Mouse (Mus musculus): Measurements from ENCODE around the gene Kremen1. TPM values are rescaled to one million over a fixed set of nuclear protein-coding genes. Genes with fewer than 3 reads are reported as not detected.

Kremen1 gene
- polyA plus RNA-seq, 1 experiment from 2014 or later, result 5.7 TPM

DNA sequence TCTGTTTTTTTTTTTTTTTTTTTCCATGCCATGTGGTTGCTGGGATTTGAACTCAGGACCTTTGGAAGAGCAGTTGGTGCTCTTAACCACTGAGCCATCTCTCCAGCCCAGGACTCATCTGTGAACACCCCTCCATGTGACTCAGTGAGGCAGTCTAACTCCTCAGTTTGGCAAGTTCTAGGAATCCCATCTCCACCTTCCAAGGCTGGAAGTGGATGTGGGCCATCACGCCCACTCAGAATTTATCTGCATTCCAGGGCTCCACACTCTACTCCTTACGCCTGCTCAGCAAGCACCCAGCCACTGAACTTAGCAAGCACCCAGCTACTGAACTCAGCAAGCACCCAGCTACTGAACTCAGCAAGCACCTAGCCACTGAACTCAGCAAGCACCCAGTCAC is 61.5 kb downstream of the Kremen1 start:
- H3K4me3 ChIP-seq (replicated peaks), result no peak overlapping the region
- H3K36me3 ChIP-seq, result 0 out of 2 replicates have a peak, but pooled peaks cover 3% of the 10 kb centered on the region
- no peak overlapping the region for H3K4me2 ChIP-seq
- H3K27me3 ChIP-seq (replicated peaks), result no peaks in the 10 kb centered on the region
- H3K9ac ChIP-seq (replicated peaks), result no peak overlapping the region
- WGBS, result 92% methylated on average over 2 of the region's 2 CpGs
- no peak overlapping the region for H3K27ac ChIP-seq (replicated peaks)
- H3K9me3 ChIP-seq (replicated peaks), result no peaks in the 10 kb centered on the region
- ATAC-seq (ENCODE audit: low FRiP score), result no peak
- H3K4me1 ChIP-seq, result no peaks in the 10 kb centered on the region

DNA sequence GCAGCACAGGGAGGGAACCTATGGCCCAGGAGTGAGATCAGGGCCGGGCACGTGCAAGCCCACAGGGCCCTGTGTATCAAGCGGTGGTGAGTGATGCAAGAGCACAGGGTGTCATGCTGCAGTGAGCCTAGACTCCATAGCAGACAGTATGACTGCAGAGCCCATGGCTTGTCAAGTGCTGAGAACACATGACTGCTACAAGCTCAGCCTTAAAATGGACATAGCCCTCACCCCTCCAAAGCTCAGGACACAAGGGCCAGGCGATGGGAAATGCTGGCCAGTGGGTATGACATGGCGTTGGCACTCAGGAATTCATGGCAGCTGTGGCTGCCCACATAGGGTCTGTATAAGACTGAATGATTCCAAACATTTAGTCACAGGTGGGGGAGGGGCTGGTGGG is 64.3 kb downstream of the Kremen1 start:
- no peak overlapping the region for H3K4me2 ChIP-seq
- 88% methylated on average over 5 of the region's 5 CpGs for WGBS
- H3K27me3 ChIP-seq (replicated peaks), result no peaks in the 10 kb centered on the region
- H3K4me3 ChIP-seq (replicated peaks), result no peak overlapping the region
- no peak for ATAC-seq (ENCODE audit: low FRiP score)
- H3K27ac ChIP-seq (replicated peaks), result no peak overlapping the region
- 0 out of 2 replicates have a peak, but pooled peaks cover 3% of the 10 kb centered on the region for H3K36me3 ChIP-seq
- no peaks in the 10 kb centered on the region; the same call in 1 of the 2 replicates for H3K4me1 ChIP-seq
- no peak overlapping the region for H3K9ac ChIP-seq (replicated peaks)
- no peaks in the 10 kb centered on the region for H3K9me3 ChIP-seq (replicated peaks)

DNA sequence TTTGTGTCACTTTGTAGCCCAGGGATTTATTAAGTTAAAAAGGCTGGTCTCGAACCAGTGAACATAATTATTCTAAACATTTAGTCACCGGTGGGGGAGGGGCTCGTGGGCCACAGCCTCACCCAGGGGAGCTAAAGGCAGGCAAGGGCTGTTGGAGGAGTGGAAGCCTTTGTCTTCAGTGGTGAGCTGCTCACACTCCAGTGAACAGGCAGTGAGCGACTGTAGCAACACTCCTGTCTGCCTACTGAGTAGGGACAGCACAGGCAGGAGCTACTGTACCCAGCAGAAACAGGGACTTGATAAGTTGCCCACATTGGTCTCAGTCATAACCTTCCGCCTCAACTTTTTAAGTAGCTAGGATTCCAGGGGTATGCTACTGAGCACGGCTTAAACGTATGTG is 64.8 kb downstream of the Kremen1 start:
- Histone ChIP-seq H3K27ac (replicated peaks) (no peak overlapping the region), H3K4me1 (no peaks in the 10 kb centered on the region; the same call in 1 of the 2 replicates), H3K9me3 (replicated peaks) (no peaks in the 10 kb centered on the region), H3K36me3 (0 out of 2 replicates have a peak, but pooled peaks cover 3% of the 10 kb centered on the region), H3K27me3 (replicated peaks) (no peaks in the 10 kb centered on the region), H3K9ac (replicated peaks) (no peak overlapping the region), H3K4me3 (replicated peaks) (no peak overlapping the region), H3K4me2 (no peak overlapping the region)
- 62% methylated on average over 7 of the region's 7 CpGs for WGBS
- no peak for ATAC-seq (ENCODE audit: low FRiP score)

DNA sequence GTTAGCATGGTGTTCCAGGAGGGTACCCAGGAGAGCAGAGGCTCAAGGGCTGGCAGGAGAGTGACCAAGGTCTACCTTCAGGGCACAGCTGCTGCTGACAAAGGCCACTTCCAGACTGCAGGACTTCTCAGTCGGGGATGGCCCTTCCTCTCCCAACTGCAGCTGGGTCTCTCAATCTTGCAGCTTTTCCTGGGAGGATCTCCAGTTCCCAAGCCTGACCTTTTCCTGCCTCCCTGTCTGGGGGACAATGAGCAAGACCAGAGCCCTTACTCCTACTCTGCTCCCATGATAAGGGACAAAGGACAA is 67.8 kb downstream of the Kremen1 start:
- Histone ChIP-seq H3K9ac (replicated peaks) (no peak overlapping the region), H3K9me3 (replicated peaks) (no peaks in the 10 kb centered on the region), H3K4me2 (no peak overlapping the region), H3K4me3 (replicated peaks) (no peak overlapping the region), H3K4me1 (no peaks in the 10 kb centered on the region; the same call in 1 of the 2 replicates), H3K27me3 (replicated peaks) (no peaks in the 10 kb centered on the region), H3K27ac (replicated peaks) (no peak overlapping the region), H3K36me3 (no peaks in the 10 kb centered on the region)
- WGBS, result 85% methylated on average over 1 of the region's 1 CpGs
- no peak for ATAC-seq (ENCODE audit: low FRiP score)

DNA sequence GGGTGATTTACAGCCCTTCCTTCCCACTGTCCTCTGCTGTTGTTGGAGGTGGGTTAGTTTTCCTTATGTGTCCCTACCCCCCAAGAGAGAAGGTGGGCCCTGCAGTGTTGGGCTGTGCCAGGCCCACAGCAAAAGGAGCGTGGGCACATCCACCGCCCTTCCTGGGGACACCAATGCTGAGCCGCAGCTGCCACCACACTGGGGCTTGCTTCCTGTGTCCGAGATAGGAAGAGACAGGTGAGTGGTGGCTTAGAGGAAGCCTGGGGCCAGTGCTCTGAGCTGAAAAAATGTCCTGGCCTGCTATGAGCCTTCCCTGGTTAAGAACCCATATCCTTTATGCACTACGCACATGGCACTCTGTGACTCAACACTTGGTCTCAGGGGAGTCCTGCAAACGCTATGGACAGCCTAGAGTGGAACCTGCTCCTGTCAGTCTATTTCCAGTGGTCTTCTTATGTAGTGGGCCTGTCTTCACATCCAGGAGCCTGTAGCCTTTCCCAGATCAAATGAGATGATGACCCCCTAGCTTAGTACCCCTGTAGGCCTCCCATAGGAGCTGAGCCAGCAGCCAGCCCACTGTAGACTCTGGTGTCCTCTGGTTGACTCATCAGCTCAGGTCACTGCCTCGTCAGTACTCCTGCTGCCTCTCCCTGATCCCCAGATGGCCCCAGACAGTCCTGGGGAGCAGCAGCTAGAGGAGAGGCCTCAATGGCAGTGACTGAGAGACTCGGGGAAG is 68.3 kb downstream of the Kremen1 start:
- Histone ChIP-seq H3K4me1 (no peaks in the 10 kb centered on the region; the same call in 1 of the 2 replicates), H3K9me3 (replicated peaks) (no peaks in the 10 kb centered on the region), H3K27ac (replicated peaks) (no peak overlapping the region), H3K4me3 (replicated peaks) (no peak overlapping the region), H3K9ac (replicated peaks) (no peak overlapping the region), H3K4me2 (no peak overlapping the region), H3K36me3 (no peaks in the 10 kb centered on the region), H3K27me3 (replicated peaks) (no peaks in the 10 kb centered on the region)
- ATAC-seq (ENCODE audit: low FRiP score), result no peak
- 80% methylated on average over 8 of the region's 8 CpGs for WGBS

DNA sequence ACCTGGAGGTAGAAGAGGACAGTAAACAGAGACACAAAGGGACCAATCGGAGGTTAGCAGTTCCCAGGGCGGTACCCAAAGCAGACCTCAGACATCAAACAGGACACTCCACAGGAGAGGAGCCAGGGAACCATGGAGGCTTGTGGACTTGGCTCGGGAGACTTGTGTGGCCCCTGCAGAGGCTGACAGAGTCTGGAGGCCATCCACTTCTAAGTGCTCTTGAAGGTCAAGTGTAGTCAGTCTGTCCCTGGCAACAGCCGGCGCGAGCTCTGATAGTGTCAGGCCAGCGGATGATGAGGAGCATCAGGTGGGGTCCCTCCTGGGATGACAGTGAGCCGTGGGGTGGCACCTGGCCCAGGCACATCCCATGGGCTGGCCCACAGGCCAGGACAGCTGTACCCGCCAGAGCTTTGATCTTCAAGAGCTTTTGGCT is 69.3 kb downstream of the Kremen1 start:
- Histone ChIP-seq H3K4me3 (replicated peaks) (no peak overlapping the region), H3K4me1 (no peaks in the 10 kb centered on the region; the same call in 1 of the 2 replicates), H3K27ac (replicated peaks) (0 out of 2 replicates have a peak overlapping the region, but pooled peaks have one; percentile 9), H3K9me3 (replicated peaks) (no peaks in the 10 kb centered on the region), H3K27me3 (replicated peaks) (no peaks in the 10 kb centered on the region), H3K9ac (replicated peaks) (no peak overlapping the region), H3K36me3 (no peaks in the 10 kb centered on the region), H3K4me2 (no peak overlapping the region)
- WGBS, result 59% methylated on average over 9 of the region's 9 CpGs
- ATAC-seq (ENCODE audit: low FRiP score), result no peak

DNA sequence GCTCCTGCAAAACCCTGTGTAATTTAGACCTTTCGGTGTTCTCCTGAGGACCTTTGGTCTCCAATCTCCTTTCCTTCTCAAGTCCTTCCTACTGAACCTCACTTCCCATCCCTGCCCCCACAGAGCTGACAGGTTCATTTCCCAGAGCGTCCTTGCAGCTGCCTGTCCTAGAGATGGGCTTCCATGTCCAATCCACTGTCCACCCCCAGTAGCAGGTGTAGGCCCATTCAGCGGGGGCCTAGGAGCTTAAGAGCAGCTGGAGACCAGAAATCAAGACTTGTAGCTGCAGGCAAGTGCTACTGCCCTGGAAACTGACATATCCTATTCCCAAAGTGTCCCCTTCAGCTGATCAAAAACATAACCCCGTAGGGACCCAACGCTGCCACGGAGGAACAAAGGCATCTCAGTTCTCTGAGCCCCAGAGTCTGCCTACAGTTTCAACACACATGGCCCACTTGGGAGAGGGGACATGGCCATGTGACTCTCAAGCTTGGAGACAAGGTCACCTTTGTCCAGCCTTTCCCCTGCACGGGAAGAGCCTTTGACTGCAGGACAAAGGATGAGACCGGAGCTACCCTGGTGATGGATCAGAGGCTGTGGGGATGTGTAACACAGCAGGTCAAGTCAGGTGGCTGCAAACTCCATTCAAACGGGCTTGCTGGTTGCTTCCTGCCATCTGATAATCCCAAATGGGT is 72.0 kb downstream of the Kremen1 start:
- WGBS, result 58% methylated on average over 9 of the region's 9 CpGs
- peaks cover 1% of the 10 kb centered on the region for H3K4me1 ChIP-seq
- no peak overlapping the region for H3K9ac ChIP-seq (replicated peaks)
- H3K4me3 ChIP-seq (replicated peaks), result no peak overlapping the region
- peak; percentile 21; the same call in 1 of the 2 replicates for ATAC-seq (ENCODE audit: low FRiP score)
- no peak overlapping the region for H3K4me2 ChIP-seq
- no peaks in the 10 kb centered on the region for H3K9me3 ChIP-seq (replicated peaks)
- no peaks in the 10 kb centered on the region for H3K27me3 ChIP-seq (replicated peaks)
- H3K36me3 ChIP-seq, result no peaks in the 10 kb centered on the region
- H3K27ac ChIP-seq (replicated peaks), result no peak overlapping the region

DNA sequence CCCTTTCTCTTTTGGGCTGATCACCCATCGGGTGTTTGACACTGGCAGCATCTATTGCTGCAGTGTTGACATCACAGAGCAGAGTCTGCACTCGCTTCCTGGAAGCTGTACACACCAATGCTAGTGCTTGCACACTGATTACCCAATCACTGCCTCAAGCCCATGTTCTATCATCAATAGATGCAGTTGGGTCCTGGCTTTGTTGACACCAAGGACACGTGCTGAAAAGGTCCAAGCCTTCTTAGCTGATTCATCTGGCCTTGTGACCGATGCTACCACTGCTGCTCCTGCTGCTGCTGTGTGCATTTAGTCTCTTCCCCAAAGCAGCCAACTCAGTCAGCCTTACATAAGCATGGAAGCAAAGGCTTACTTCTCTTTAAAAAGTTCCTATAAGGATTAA is 73.2 kb downstream of the Kremen1 start:
- no peak overlapping the region for H3K4me3 ChIP-seq (replicated peaks)
- no peak overlapping the region for H3K4me2 ChIP-seq
- H3K9me3 ChIP-seq (replicated peaks), result no peaks in the 10 kb centered on the region
- peaks cover 6% of the 10 kb centered on the region for H3K4me1 ChIP-seq
- H3K27ac ChIP-seq (replicated peaks), result no peak overlapping the region
- no peaks in the 10 kb centered on the region for H3K36me3 ChIP-seq
- no peak overlapping the region for H3K9ac ChIP-seq (replicated peaks)
- H3K27me3 ChIP-seq (replicated peaks), result no peaks in the 10 kb centered on the region
- ATAC-seq (ENCODE audit: low FRiP score), result no peak
- WGBS, result 90% methylated on average over 4 of the region's 4 CpGs

DNA sequence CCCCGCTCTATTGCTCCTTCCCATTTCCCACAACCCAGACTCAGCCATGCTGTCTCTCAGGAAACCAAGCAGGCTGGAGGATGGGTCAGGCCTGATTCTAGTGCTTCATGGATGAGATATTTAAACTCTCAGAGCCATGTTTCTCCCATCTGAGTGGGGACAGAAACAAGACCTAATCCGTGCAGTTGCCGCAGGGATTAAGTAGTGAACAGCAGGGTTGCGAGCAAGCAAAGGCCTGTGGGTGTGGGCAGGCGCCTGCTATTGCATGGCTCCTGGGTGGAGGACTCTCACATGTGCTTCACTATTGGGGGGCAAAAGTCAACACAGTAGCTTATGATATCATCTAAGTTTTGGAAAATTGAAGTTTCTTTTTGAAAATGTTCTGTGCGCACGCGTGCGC is 76.5 kb downstream of the Kremen1 start:
- Histone ChIP-seq H3K27me3 (replicated peaks) (no peaks in the 10 kb centered on the region), H3K4me2 (no peak overlapping the region), H3K9me3 (replicated peaks) (no peaks in the 10 kb centered on the region), H3K27ac (replicated peaks) (no peak overlapping the region), H3K4me3 (replicated peaks) (no peak overlapping the region), H3K36me3 (no peaks in the 10 kb centered on the region), H3K9ac (replicated peaks) (no peak overlapping the region), H3K4me1 (peaks cover 10% of the 10 kb centered on the region)
- WGBS, result 84% methylated on average over 9 of the region's 9 CpGs
- ATAC-seq (ENCODE audit: low FRiP score), result no peak

DNA sequence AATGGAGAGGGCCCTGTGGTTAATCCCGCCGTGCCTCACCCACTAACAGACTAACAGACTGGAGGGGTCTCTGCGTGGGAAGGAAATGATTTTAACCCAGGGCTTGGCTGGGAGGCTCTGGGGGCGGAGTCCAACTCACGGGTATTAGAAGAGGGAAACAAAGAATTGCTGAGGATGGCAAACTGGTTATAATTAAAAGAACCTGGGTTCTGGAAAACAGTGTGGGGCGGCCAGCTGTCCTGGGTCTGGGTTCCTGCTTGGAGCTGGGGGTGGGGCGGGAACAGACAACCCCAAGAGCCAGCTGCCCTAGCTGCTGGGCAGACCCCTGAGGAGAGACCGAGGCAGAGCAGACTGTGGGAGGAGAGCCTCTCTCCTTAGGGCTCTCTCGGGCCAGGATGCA is 77.1 kb downstream of the Kremen1 start:
- 20% methylated on average over 9 of the region's 9 CpGs for whole genome bisulfite sequencing
- no peak for ATAC-seq (ENCODE audit: low FRiP score)

DNA sequence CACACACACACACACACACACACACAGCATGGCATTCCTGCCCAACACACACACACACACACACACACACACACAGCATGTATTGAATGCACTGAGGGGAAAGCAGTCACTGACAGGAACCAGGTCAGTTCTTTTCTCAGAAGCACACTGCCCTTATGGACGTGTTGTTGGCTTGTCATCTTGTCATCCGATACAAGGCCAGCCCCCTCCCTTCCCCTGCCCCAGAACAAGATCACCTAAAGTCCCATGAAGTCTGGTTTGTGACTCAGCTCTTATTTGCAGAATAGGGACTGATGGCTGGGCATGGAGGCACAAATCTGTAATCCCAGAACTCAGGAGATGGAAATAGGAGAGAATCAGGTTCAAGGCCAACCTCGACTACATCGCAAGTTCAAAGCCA is 78.5 kb downstream of the Kremen1 start:
- peaks cover 18% of the 10 kb centered on the region for H3K4me1 ChIP-seq
- no peak overlapping the region for H3K9ac ChIP-seq (replicated peaks)
- 74% methylated on average over 4 of the region's 4 CpGs for WGBS
- H3K27ac ChIP-seq (replicated peaks), result no peak overlapping the region
- no peak overlapping the region for H3K4me3 ChIP-seq (replicated peaks)
- H3K36me3 ChIP-seq, result no peaks in the 10 kb centered on the region
- H3K4me2 ChIP-seq, result no peak overlapping the region
- H3K9me3 ChIP-seq (replicated peaks), result no peaks in the 10 kb centered on the region
- H3K27me3 ChIP-seq (replicated peaks), result no peaks in the 10 kb centered on the region
- ATAC-seq (ENCODE audit: low FRiP score), result no peak

More for the DNA sequence above, 77.1 kb downstream of the Kremen1 start:
- Histone ChIP-seq H3K36me3 (no peaks in the 10 kb centered on the region), H3K9ac (replicated peaks) (no peak overlapping the region), H3K4me3 (replicated peaks) (no peak overlapping the region), H3K4me2 (no peak overlapping the region), H3K9me3 (replicated peaks) (no peaks in the 10 kb centered on the region), H3K4me1 (peaks cover 14% of the 10 kb centered on the region), H3K27me3 (replicated peaks) (no peaks in the 10 kb centered on the region), H3K27ac (replicated peaks) (no peak overlapping the region)

DNA sequence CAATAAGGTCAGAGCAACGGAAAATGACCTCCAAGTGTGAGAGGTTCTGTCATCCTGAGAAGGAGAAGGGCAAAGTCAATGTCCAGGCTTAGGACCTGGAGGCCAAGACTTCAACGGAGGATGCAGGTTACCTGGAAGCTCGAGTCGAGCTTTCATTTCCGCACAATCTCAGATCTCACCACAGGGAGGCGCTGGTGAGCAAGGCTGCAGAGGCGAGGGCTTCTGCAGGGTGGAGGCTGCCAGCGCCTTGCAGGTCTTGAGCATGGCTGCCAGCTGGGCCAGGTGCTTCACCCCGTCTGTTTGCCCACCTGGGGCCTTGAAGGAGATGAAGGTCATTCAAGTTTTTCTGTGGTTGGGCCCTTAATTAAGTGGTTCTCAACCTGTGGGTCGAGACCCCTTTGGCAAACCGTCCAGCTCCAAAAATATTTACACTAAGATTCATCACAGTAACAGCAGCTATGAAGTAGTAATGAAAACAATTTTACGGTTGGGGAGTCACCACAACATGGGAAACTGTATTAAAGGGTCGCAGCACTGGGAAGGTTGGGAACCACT is 79.4 kb downstream of the Kremen1 start:
- Histone ChIP-seq H3K9me3 (replicated peaks) (no peaks in the 10 kb centered on the region), H3K27me3 (replicated peaks) (no peaks in the 10 kb centered on the region), H3K4me2 (no peak overlapping the region), H3K27ac (replicated peaks) (no peak overlapping the region; the same call in 1 of the 2 replicates), H3K4me3 (replicated peaks) (no peak overlapping the region), H3K36me3 (no peaks in the 10 kb centered on the region), H3K4me1 (peaks cover 18% of the 10 kb centered on the region), H3K9ac (replicated peaks) (no peak overlapping the region)
- ATAC-seq (ENCODE audit: low FRiP score), result no peak
- WGBS, result 21% methylated on average over 13 of the region's 13 CpGs
